Mouse (Mus musculus) CH12.LX (cell line): ENCODE data around the gene Fam118a. TPM values are rescaled to one million over a fixed set of nuclear protein-coding genes. Genes with fewer than 3 reads are reported as not detected.

ENCODE experiments used
- DNase-seq: peaks from one replicate; pipeline ENCODE4 v3.0.0-alpha.2; 2013; ENCODE audit errors: extremely low read depth
- H3K27ac ChIP-seq: 2 replicates; pipeline ENCODE4 v1.5.1; 2012; ENCODE audit warnings: low read depth, mild to moderate bottlenecking, control low read depth, moderate library complexity; ENCODE audit not compliant: insufficient read depth
- H3K27me3 ChIP-seq: replicated peaks from 2 replicates; pipeline ENCODE3; 2012; ENCODE audit warnings: inconsistent platforms
- H3K36me3 ChIP-seq, 2 experiments: replicated peaks in 1 of 2; 2 replicates each; pipeline versions ENCODE3 to v1.6.1; 2012; ENCODE audit warnings: inconsistent platforms in 1 of 2, low read length in 1 of 2, mild to moderate bottlenecking in 1 of 2, mixed read lengths in 1 of 2, moderate library complexity in 1 of 2; ENCODE audit not compliant: control insufficient read depth in 1 of 2, insufficient read depth in 1 of 2
- H3K4me1 ChIP-seq, 2 experiments: 2 replicates each; pipeline ENCODE4 v1.6.1; 2012; ENCODE audit warnings: inconsistent platforms in 1 of 2, moderate library complexity in 1 of 2; ENCODE audit not compliant: insufficient read depth in 2 of 2, control insufficient read depth in 1 of 2
- H3K4me2 ChIP-seq: 2 replicates; pipeline ENCODE4 v1.6.1; 2012; ENCODE audit warnings: low read depth, mild to moderate bottlenecking, control low read depth; ENCODE audit not compliant: poor library complexity, insufficient read depth, severe bottlenecking
- H3K4me3 ChIP-seq, 3 experiments: fragments of 150-350 bp in 1 of 3; sonication (generic) in 1 of 3; replicated peaks in 1 of 3; 2 replicates each; pipeline versions ENCODE3 to v1.5.1; 2011 to 2012; ENCODE audit warnings: low read depth in 2 of 3, low read length in 2 of 3, mild to moderate bottlenecking in 2 of 3, moderate library complexity in 2 of 3, control low read depth in 1 of 3, improper control_type of control experiment in 1 of 3, inconsistent platforms in 1 of 3, mixed read lengths in 1 of 3; ENCODE audit not compliant: poor library complexity in 1 of 3
- H3K79me2 ChIP-seq: replicated peaks from 2 replicates; pipeline ENCODE4 v1.6.1; 2012; ENCODE audit warnings: mild to moderate bottlenecking, moderate library complexity; ENCODE audit not compliant: control insufficient read depth, poor library complexity, insufficient read depth, severe bottlenecking; ENCODE audit errors: extremely low read depth
- H3K9ac ChIP-seq: 2 replicates; pipeline ENCODE4 v1.6.1; 2012; ENCODE audit warnings: low read depth, mild to moderate bottlenecking, control low read depth, moderate library complexity; ENCODE audit not compliant: insufficient read depth
- H3K9me3 ChIP-seq: replicated peaks from 2 replicates; pipeline ENCODE3; 2012; ENCODE audit warnings: low read length, inconsistent platforms, mixed read lengths
- BHLHE40 ChIP-seq: IDR thresholded peaks from 2 replicates; pipeline ENCODE4 v1.6.1; 2011; ENCODE audit warnings: mild to moderate bottlenecking, low read depth, low read length, improper control_type of control experiment
- CHD1 ChIP-seq: IDR thresholded peaks from 2 replicates; pipeline ENCODE4 v1.6.1; 2012; ENCODE audit warnings: low read depth, low read length, improper control_type of control experiment, inconsistent platforms
- ETS1 ChIP-seq: conservative IDR thresholded peaks from 2 replicates; pipeline ENCODE4 v1.6.1; 2012; ENCODE audit warnings: low read depth, mild to moderate bottlenecking, inconsistent platforms, low read length, improper control_type of control experiment, moderate library complexity
- GABPA ChIP-seq: IDR thresholded peaks from 2 replicates; pipeline ENCODE4 v1.6.1; 2012; ENCODE audit warnings: low read depth, low read length, improper control_type of control experiment, inconsistent platforms; ENCODE audit not compliant: insufficient replicate concordance
- HCFC1 ChIP-seq: IDR thresholded peaks from 2 replicates; pipeline ENCODE4 v1.6.1; 2012; ENCODE audit warnings: low read depth, mild to moderate bottlenecking, inconsistent platforms, low read length, improper control_type of control experiment
- JUN ChIP-seq: IDR thresholded peaks from 2 replicates; pipeline ENCODE4 v1.6.1; 2011; ENCODE audit warnings: low read depth, mild to moderate bottlenecking, low read length, improper control_type of control experiment, moderate library complexity; ENCODE audit not compliant: insufficient read depth
- JUND ChIP-seq: conservative IDR thresholded peaks from 2 replicates; pipeline ENCODE4 v1.6.1; 2011; ENCODE audit warnings: low read depth, low read length, improper control_type of control experiment
- MAFK ChIP-seq: IDR thresholded peaks from 2 replicates; pipeline ENCODE4 v1.6.1; 2011; ENCODE audit warnings: low read length, improper control_type of control experiment; ENCODE audit not compliant: insufficient replicate concordance
- MEF2A ChIP-seq: IDR thresholded peaks from 2 replicates; pipeline ENCODE4 v1.6.1; 2014; ENCODE audit warnings: low read depth, mild to moderate bottlenecking, inconsistent platforms, low read length, improper control_type of control experiment, borderline replicate concordance
- MXI1 ChIP-seq: IDR thresholded peaks from 2 replicates; pipeline ENCODE4 v1.6.1; 2011; ENCODE audit warnings: mild to moderate bottlenecking, low read depth, low read length, improper control_type of control experiment
- MYC ChIP-seq: IDR thresholded peaks from 2 replicates; pipeline ENCODE4 v1.6.1; 2011; ENCODE audit warnings: low read depth, mild to moderate bottlenecking, improper control_type of control experiment, low read length
- NRF1 ChIP-seq: IDR thresholded peaks from 2 replicates; pipeline ENCODE4 v1.6.1; 2014; ENCODE audit warnings: low read depth, mild to moderate bottlenecking, inconsistent platforms, low read length, improper control_type of control experiment, moderate library complexity
- PAX5 ChIP-seq: IDR thresholded peaks from 2 replicates; pipeline ENCODE4 v1.6.1; 2012; ENCODE audit warnings: low read length, inconsistent platforms, mixed read lengths
- POLR2A ChIP-seq: IDR thresholded peaks from 2 replicates; pipeline ENCODE4 v1.6.1; 2011; ENCODE audit warnings: low read depth, mild to moderate bottlenecking, improper control_type of control experiment, low read length
- RCOR1 ChIP-seq: conservative IDR thresholded peaks from 2 replicates; pipeline ENCODE4 v1.6.1; 2012; ENCODE audit warnings: low read depth, mild to moderate bottlenecking, inconsistent platforms, low read length, improper control_type of control experiment
- SIN3A ChIP-seq: IDR thresholded peaks from 2 replicates; pipeline ENCODE4 v1.6.1; 2012; ENCODE audit warnings: low read length, improper control_type of control experiment, inconsistent platforms
- TBP ChIP-seq: conservative IDR thresholded peaks from 2 replicates; pipeline ENCODE4 v1.6.1; 2011; ENCODE audit warnings: low read depth, low read length, improper control_type of control experiment
- UBTF ChIP-seq: IDR thresholded peaks from 2 replicates; pipeline ENCODE4 v1.6.1; 2012; ENCODE audit warnings: low read depth, mild to moderate bottlenecking, inconsistent platforms, low read length, improper control_type of control experiment, moderate library complexity
- ZC3H11A ChIP-seq: IDR thresholded peaks from 2 replicates; pipeline ENCODE4 v1.6.1; 2012; ENCODE audit warnings: low read depth, mild to moderate bottlenecking, inconsistent platforms, low read length, improper control_type of control experiment
- ZKSCAN1 ChIP-seq: IDR thresholded peaks from 2 replicates; pipeline ENCODE4 v1.6.1; 2012; ENCODE audit warnings: low read depth, inconsistent platforms, low read length, improper control_type of control experiment, borderline replicate concordance
- ZMIZ1 ChIP-seq: IDR thresholded peaks from 2 replicates; pipeline ENCODE4 v1.6.1; 2012; ENCODE audit warnings: low read depth, mild to moderate bottlenecking, inconsistent platforms, low read length, improper control_type of control experiment
- ZNF384 ChIP-seq: IDR thresholded peaks from 2 replicates; pipeline ENCODE4 v1.6.1; 2012; ENCODE audit warnings: low read depth, low read length, improper control_type of control experiment, inconsistent platforms
- dilution Hi-C: fragments of 300-500 bp; cut with MboI; formaldehyde crosslinking; loops from 2 replicates; pipeline ENCODE4 v1.14.3; 2020; ENCODE audit warnings: low sequenced_read_pairs; ENCODE audit not compliant: extremely low pct_unique_long_range_greater_than_20kb, extremely low pct_ligation_motif_present
- in situ Hi-C: fragments of 300-500 bp; cut with MboI; formaldehyde crosslinking; loops from 3 replicates; pipeline ENCODE4 v1.14.3; 2019; ENCODE audit warnings: low sequenced_read_pairs, low pct_ligation_motif_present, low pct_unique_long_range_greater_than_20kb, mixed read lengths
- polyA plus RNA-seq: library from polyadenylated mRNA; unstranded; fragments of >175 nt; gene quantifications from 2 replicates; pipeline ENCODE4 v1.2.1, GENCODE M21; 2012; ENCODE audit warnings: low read depth; ENCODE audit not compliant: insufficient read length
- total RNA-seq, 2 experiments: library from RNA; depleted of rRNA; stranded (reverse); fragments of 300-350 nt in 1 of 2; fragments of >200 nt in 1 of 2; gene quantifications; 2 replicates each; pipeline ENCODE4 v1.2.3; 2012 to 2014

Fam118a gene
- total and polyA plus RNA-seq, 3 experiments = 13.1 to 18.2 (median 15.0) TPM

GRCm38 (mm10) chr15:84983721-84984120 lies 45.0 kb upstream of the Fam118a start:
- H3K9ac ChIP-seq = no peak overlapping the region
- TF ChIP-seq NRF1 (no peak), MYC (no peak), MXI1 (no peak), CHD1 (no peak), GABPA (no peak), BHLHE40 (no peak), ZKSCAN1 (no peak), JUND (no peak), SIN3A (no peak)
- H3K4me3 ChIP-seq = no peak overlapping the region
- dilution Hi-C loops (no loop called here), in situ Hi-C loops (no loop called here)
- no peak overlapping the region for H3K4me2 ChIP-seq
- peaks cover 24 to 52% of the 10 kb centered on the region in 2 experiments for H3K4me1 ChIP-seq
- H3K79me2 ChIP-seq = no peaks in the 10 kb centered on the region
- H3K27me3 ChIP-seq = no peaks in the 10 kb centered on the region
- no peaks in the 10 kb centered on the region for H3K9me3 ChIP-seq
- DNase-seq = no peak
- H3K36me3 ChIP-seq = peaks cover 0 to 9% of the 10 kb centered on the region in 2 experiments
- no peak overlapping the region for H3K27ac ChIP-seq

- TF ChIP-seq UBTF = no peak
- TF ChIP-seq ZMIZ1 = no peak
- no peak for TF ChIP-seq PAX5
- no peak for TF ChIP-seq HCFC1
- TF ChIP-seq RCOR1 = no peak
- no peak for TF ChIP-seq TBP
- TF ChIP-seq JUN = no peak
- TF ChIP-seq ZNF384 = no peak
- no peak for TF ChIP-seq MYC
- TF ChIP-seq ETS1 = no peak
- TF ChIP-seq ZC3H11A = no peak
- TF ChIP-seq MEF2A = no peak
- TF ChIP-seq NRF1 = no peak
- no peak for TF ChIP-seq MAFK
- no peak for TF ChIP-seq POLR2A
- Histone ChIP-seq H3K27me3 (peaks cover 2% of the 10 kb centered on the region), H3K4me1 (peaks cover 26 to 55% of the 10 kb centered on the region in 2 experiments), H3K36me3 (peaks cover 0 to 7% of the 10 kb centered on the region in 2 experiments), H3K4me3 (no peak overlapping the region), H3K4me2 (no peak overlapping the region), H3K9me3 (no peaks in the 10 kb centered on the region), H3K9ac (no peak overlapping the region), H3K27ac (no peak overlapping the region), H3K79me2 (no peaks in the 10 kb centered on the region)
- dilution Hi-C loops (no loop called here), in situ Hi-C loops (loop anchor here (5.0 kb wide), 1 partner anchor 38 kb away; no protein-coding TSS in a partner anchor)
- DNase-seq = no peak
Measured at GRCm38 (mm10) chr15:84985516-84986160, 43.1 kb upstream of the Fam118a start.
